Mouse (Mus musculus) gastrocnemius, postnatal 4 days (tissue): ENCODE results near the gene Pxdn. TPM values are rescaled to one million over a fixed set of nuclear protein-coding genes. Genes with fewer than 3 reads are reported as not detected.
A peak's percentile ranks its signal among the peaks of the same experiment; 100 is the strongest.

Experiments
- DNase-seq, 2 experiments: peaks; one replicate each; pipeline ENCODE4 v3.0.0; 2021 to 2022; ENCODE audit warnings: low spot score in 2 of 2, mixed read lengths in 2 of 2
- total RNA-seq, 2 experiments: library from RNA; stranded (reverse); gene quantifications; 2 replicates each; pipeline ENCODE4 v1.2.3; 2021

Gene Pxdn
- total RNA-seq, 2 experiments from 2014 or later = 150 to 160 TPM

GRCm38 (mm10) chr12:30017131-30017530 lies 79.7 kb downstream of the Pxdn start:
- DNase-seq = no peak

GRCm38 (mm10) chr12:30020447-30020846 lies 83.0 kb downstream of the Pxdn start:
- no peak for DNase-seq

- DNase-seq = no peak
Measured at GRCm38 (mm10) chr12:30023491-30023890, 86.1 kb downstream of the Pxdn start.

GRCm38 (mm10) chr12:30024264-30024825 lies 86.9 kb downstream of the Pxdn start:
- no peak for DNase-seq

- no peak for DNase-seq
Measured at GRCm38 (mm10) chr12:30027721-30028340, 90.4 kb downstream of the Pxdn start.

GRCm38 (mm10) chr12:30029111-30029510 lies 91.7 kb downstream of the Pxdn start:
- no peak for DNase-seq

- no peak for DNase-seq
Measured at GRCm38 (mm10) chr12:30030571-30030970, 93.2 kb downstream of the Pxdn start.

GRCm38 (mm10) chr12:30034681-30035080 lies 97.3 kb downstream of the Pxdn start:
- DNase-seq = no peak

GRCm38 (mm10) chr12:30035406-30035805 lies 98.0 kb downstream of the Pxdn start:
- DNase-seq = no peak

GRCm38 (mm10) chr12:30035841-30036568 lies 98.6 kb downstream of the Pxdn start:
- peak in 1 of 2 experiments; percentile 22 for DNase-seq

- DNase-seq = peak in 1 of 2 experiments; percentile 31
Measured at GRCm38 (mm10) chr12:30036569-30037055, 99.2 kb downstream of the Pxdn start.

- peak in 1 of 2 experiments; percentile 55 for DNase-seq
Measured at GRCm38 (mm10) chr12:30039565-30039964, 102.2 kb downstream of the Pxdn start.

- peak in 1 of 2 experiments; percentile 34 for DNase-seq
Measured at GRCm38 (mm10) chr12:30040150-30040549, 102.7 kb downstream of the Pxdn start.

- no peak for DNase-seq
Measured at GRCm38 (mm10) chr12:30048848-30049247, 111.4 kb downstream of the Pxdn start.

GRCm38 (mm10) chr12:30049818-30050217 lies 112.4 kb downstream of the Pxdn start:
- DNase-seq = no peak

- peak in 1 of 2 experiments; percentile 51 for DNase-seq
Measured at GRCm38 (mm10) chr12:30050235-30050634, 112.8 kb downstream of the Pxdn start.

- no peak for DNase-seq
Measured at GRCm38 (mm10) chr12:30054761-30055540, 117.5 kb downstream of the Pxdn start.

GRCm38 (mm10) chr12:30058044-30058443 lies 120.6 kb downstream of the Pxdn start:
- no peak for DNase-seq

GRCm38 (mm10) chr12:30061503-30062117 lies 124.2 kb downstream of the Pxdn start:
- DNase-seq = no peak

- no peak for DNase-seq
Measured at GRCm38 (mm10) chr12:30062118-30062505, 124.7 kb downstream of the Pxdn start.
